Mouse (Mus musculus): ENCODE results near the gene Prss30.

DNA sequence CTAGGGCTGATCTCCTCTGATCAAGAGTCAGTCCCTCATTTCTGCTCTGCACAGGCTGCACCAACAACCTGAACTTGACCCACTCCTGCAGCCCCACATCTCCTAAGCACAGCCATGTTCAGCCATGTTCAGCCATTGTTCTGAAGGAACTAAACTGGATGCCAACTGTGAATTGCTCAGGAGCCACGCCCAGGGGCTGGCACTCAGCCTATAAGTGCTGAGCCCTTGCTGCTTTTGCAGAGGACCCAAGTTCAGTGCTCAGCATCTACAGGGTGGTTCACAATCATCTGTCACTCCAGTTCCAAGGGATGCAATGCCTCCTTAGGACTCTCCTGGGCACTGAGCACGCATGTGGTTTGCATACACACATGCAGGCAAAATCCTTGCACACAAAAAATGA is 32.6 kb upstream of the Prss30 start:
- TF ChIP-seq CTCF (IDR thresholded peaks at IDR 0.05; ENCODE audit: low read depth, low read length) (no peak), POLR2A (IDR thresholded peaks at IDR 0.05; ENCODE audit: borderline replicate concordance, low read depth, low read length) (no peak)

Measured in bone marrow macrophage, adult 2 months (primary cell).